Mouse (Mus musculus) G1E-ER4 (cell line): ENCODE data around the gene Gmfg. TPM values are rescaled to one million over a fixed set of nuclear protein-coding genes. Genes with fewer than 3 reads are reported as not detected.

Experiments used
- GATA1 ChIP-seq: IDR thresholded peaks from one replicate; pipeline ENCODE4 v1.8.0; 2012; ENCODE audit warnings: low read length, inconsistent platforms
- polyA plus RNA-seq: library from polyadenylated mRNA; stranded (reverse); fragments of >175 nt; gene quantifications from 2 replicates; pipeline ENCODE4 v1.2.3, GENCODE M21; 2012

The Gmfg gene
- polyA plus RNA-seq, result 1.3 and 1.7 TPM in 2 replicates

GRCm38 (mm10) chr7:28436932-28437570 is at the start of gene Gmfg:
Gmfg (plus strand) TSS chr7:28437447.
- no peak for TF ChIP-seq GATA1

GRCm38 (mm10) chr7:28390331-28390730 is 46.9 kb upstream of the Gmfg start:
- no peak for TF ChIP-seq GATA1

- TF ChIP-seq GATA1, result no peak
Measured at GRCm38 (mm10) chr7:28392429-28393271, 44.6 kb upstream of the Gmfg start, which contains the start of the genes Med29 and Paf1. Med29 (minus strand) TSS chr7:28392708. Paf1 (plus strand) TSS chr7:28392951.

GRCm38 (mm10) chr7:28393272-28393951 is 43.8 kb upstream of the Gmfg start:
- no peak for TF ChIP-seq GATA1

- TF ChIP-seq GATA1, result no peak
Measured at GRCm38 (mm10) chr7:28395425-28395824, 41.8 kb upstream of the Gmfg start.

- TF ChIP-seq GATA1, result no peak
Measured at GRCm38 (mm10) chr7:28398000-28398399, 39.2 kb upstream of the Gmfg start.

- no peak for TF ChIP-seq GATA1
Measured at GRCm38 (mm10) chr7:28398696-28399340, 38.4 kb upstream of the Gmfg start.

GRCm38 (mm10) chr7:28401030-28401429 is 36.2 kb upstream of the Gmfg start:
- TF ChIP-seq GATA1, result no peak

GRCm38 (mm10) chr7:28401942-28402341 is 35.3 kb upstream of the Gmfg start:
- TF ChIP-seq GATA1, result no peak

GRCm38 (mm10) chr7:28410841-28411475 is 26.3 kb upstream of the Gmfg start:
- no peak for TF ChIP-seq GATA1

GRCm38 (mm10) chr7:28412826-28413225 is 24.4 kb upstream of the Gmfg start:
- no peak for TF ChIP-seq GATA1

GRCm38 (mm10) chr7:28417368-28417767 is 19.9 kb upstream of the Gmfg start:
- TF ChIP-seq GATA1, result no peak

GRCm38 (mm10) chr7:28418096-28418670 is 19.1 kb upstream of the Gmfg start:
- TF ChIP-seq GATA1, result no peak

GRCm38 (mm10) chr7:28419416-28419815 is 17.8 kb upstream of the Gmfg start:
- TF ChIP-seq GATA1, result no peak

- TF ChIP-seq GATA1, result no peak
Measured at GRCm38 (mm10) chr7:28423018-28423417, 14.2 kb upstream of the Gmfg start.
